ENCODE assay signal across 18 mouse cellular contexts in the genomic region with DNA sequence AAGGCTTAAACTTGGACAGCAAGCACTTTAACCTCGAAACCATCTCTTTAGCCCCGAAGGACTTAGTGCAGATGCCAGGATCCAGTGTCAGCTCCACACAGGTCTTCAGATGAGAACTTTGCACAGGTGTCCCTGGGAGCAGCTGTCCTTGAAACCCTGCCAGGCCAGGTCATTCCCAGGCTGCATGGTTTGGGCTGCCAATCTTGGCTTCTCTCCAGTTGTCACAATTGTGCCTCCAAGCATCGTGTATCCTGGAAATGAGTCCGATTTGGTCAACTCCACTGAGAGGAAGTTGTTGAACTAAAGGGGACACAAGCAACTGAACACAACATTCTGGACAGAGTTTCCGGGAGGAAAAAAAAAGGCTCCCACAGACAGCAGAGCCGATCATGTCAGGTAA. TPM values are rescaled to one million over a fixed set of nuclear protein-coding genes. Genes with fewer than 3 reads are reported as not detected.
DNase-seq lines count a peak whose midpoint lies in the region; ATAC-seq lines count a peak whose summit lies in the region.
"Had no signal": no experiment of that assay in that cellular context is flagged by ENCODE, and none has a peak within 500 bp of the region (broad histone marks: within the 10 kb centered on the region; RNA-seq: fewer than 3 reads in every experiment).

No protein-coding gene starts in this region.

- H3K9ac ChIP-seq in heart, embryonic 11.5 days (ENCODE audit: low read depth, low read length), result no peak overlapping the region
- H3K9ac ChIP-seq: liver, embryonic 13.5 days had no signal

- no peak overlapping the region for H3K4me3 ChIP-seq in heart, embryonic 11.5 days (ENCODE audit: low read depth, low read length)
- H3K4me3 ChIP-seq: liver, embryonic 13.5 days had no signal

- intact Hi-C loops in left cerebral cortex, postnatal 36 days (cut with DNase I), result no loop called here

- H3K4me1 ChIP-seq in heart, embryonic 11.5 days (ENCODE audit: control insufficient read depth, insufficient read depth, low read length), result peaks cover 5% of the 10 kb centered on the region
- H3K4me1 ChIP-seq: liver, embryonic 13.5 days had no signal

- H3K4me2 ChIP-seq in heart, embryonic 11.5 days, result no peak overlapping the region
- H3K4me2 ChIP-seq: liver, embryonic 13.5 days had no signal

- no peak for ATAC-seq in heart, embryonic 11.5 days (replicated peaks; ENCODE audit: insufficient number of reproducible peaks, low FRiP score, low TSS enrichment)
- ATAC-seq: forebrain, embryonic 14.5 days; intestine, embryonic 16.5 days; midbrain, embryonic 16.5 days had no signal

- no peaks in the 10 kb centered on the region for H3K36me3 ChIP-seq in heart, embryonic 11.5 days (ENCODE audit: control insufficient read depth, insufficient read depth, low read length)
- H3K36me3 ChIP-seq: liver, embryonic 13.5 days had no signal

- H3K9me3 ChIP-seq in heart, embryonic 11.5 days (replicated peaks; ENCODE audit: control insufficient read depth, low read length), result no peaks in the 10 kb centered on the region
- H3K9me3 ChIP-seq: liver, embryonic 13.5 days had no signal

- peaks cover 15% of the 10 kb centered on the region for H3K27me3 ChIP-seq in heart, embryonic 11.5 days (ENCODE audit: control insufficient read depth, insufficient read depth, low read length)
- H3K27me3 ChIP-seq: liver, embryonic 13.5 days had no signal

- WGBS in heart, embryonic 11.5 days (ENCODE audit: insufficient replicate concordance), result 80% methylated on average over 6 of the region's 6 CpGs

- H3K27ac ChIP-seq in heart, embryonic 11.5 days (ENCODE audit: low read depth, low read length), result no peak overlapping the region
- H3K27ac ChIP-seq: liver, embryonic 13.5 days; macrophage had no signal

- DNase-seq in heart, adult 11 months, result peak; percentile 97
- DNase-seq in retina, postnatal 1 day, result peak; percentile 36
- no peak for DNase-seq in retina, embryonic 14.5 days (ENCODE audit: low spot score)
- DNase-seq in kidney, adult 8-10 months, result peak; percentile 25 to 40
- DNase-seq in left cerebral cortex, postnatal 36 days (ENCODE audit: low spot score in 2 of 2), result no peak
- DNase-seq in urinary bladder, adult 18-20 months (ENCODE audit: low spot score in 2 of 2), result no peak
- DNase-seq: adrenal gland, postnatal 25 days; liver, embryonic 13.5 days had no signal

RNA-seq across cellular contexts. Expression of gene Iqca, which starts 8.4 kb away (rescaled TPM):
- not detected in 2 replicates for polyA plus RNA-seq in heart, embryonic 11.5 days (2014; fragmentation: Nextera tagmentation; extraction: Ambion mirVana)
- 1 to 10 TPM in 1 of 2 experiments, under 1 TPM in 1; 0.34 to 1.0 TPM for total RNA-seq in left cerebral cortex, postnatal 36 days (2021)
- total RNA-seq: adrenal gland, postnatal 25 days; common myeloid progenitor, adult 5-6 weeks; gastrocnemius, postnatal 4 days; MEL had no signal
- polyA plus RNA-seq: intestine, embryonic 16.5 days; liver, embryonic 13.5 days; macrophage; spleen, adult 2 months; urinary bladder, adult 2 months had no signal

RNA-seq across cellular contexts. Expression of gene Ackr3, which starts 42.2 kb away (rescaled TPM):
- polyA plus RNA-seq in heart, embryonic 11.5 days (2014; fragmentation: Nextera tagmentation; extraction: Ambion mirVana), result 45.3 and 50.2 TPM in 2 replicates
- 1 to 10 TPM; 6.3 to 7.7 TPM for total RNA-seq in left cerebral cortex, postnatal 36 days (2021)
- total RNA-seq: common myeloid progenitor, adult 5-6 weeks; MEL had no signal
- polyA plus RNA-seq: macrophage had no signal

Comparison
In these comparisons a context has a peak if more than half of its experiments do, and no peak if none do; other contexts are left out.
1. DNase-seq: peak in heart, adult 11 months (single experiment), retina, postnatal 1 day (single experiment) and kidney, adult 8-10 months (2 of 2); none in retina, embryonic 14.5 days (single experiment), left cerebral cortex, postnatal 36 days (0 of 2) and urinary bladder, adult 18-20 months (0 of 2).